Mouse (Mus musculus): ENCODE measurements around the gene Trmt61a. TPM values are rescaled to one million over a fixed set of nuclear protein-coding genes. Genes with fewer than 3 reads are reported as not detected.
A peak's percentile ranks its signal among the peaks of the same experiment; 100 is the strongest.

Gene Trmt61a
- polyA plus RNA-seq, 1 experiment from 2014 or later = 13.3 TPM

DNA sequence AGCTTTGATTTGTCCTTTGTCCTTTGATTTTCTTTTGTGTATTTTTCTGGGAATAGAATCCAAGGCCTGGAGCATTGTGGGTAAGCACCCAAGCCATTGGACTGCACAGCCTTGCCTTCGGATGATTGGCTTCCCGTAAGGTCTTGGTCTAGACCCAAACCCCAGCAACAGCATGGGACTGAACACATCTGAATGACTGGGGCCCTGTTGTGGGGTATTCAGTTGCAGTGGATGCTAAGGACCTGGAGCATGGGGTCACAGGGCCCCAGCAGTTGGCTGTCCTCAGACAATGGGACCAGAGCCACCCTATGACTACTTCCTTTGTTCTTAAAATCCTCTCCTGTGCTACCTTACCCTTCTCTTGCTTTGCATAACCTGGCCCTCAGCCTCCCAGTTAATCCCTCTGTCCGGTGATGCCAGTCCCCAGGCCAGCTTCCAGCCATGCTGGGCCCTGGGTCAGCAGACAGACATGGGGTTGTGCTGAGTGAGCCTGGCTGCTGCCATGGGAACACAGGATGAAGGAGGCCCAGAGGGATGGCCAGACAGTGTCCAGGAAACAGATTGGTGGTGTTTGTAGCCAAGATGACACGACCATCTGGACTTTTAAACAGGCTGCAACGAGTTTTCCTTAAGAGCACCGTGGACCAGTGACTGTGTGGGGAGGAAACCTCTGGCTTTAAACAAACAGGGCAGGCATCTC lies 46.9 kb downstream of the Trmt61a start:
- H3K27ac ChIP-seq = peak overlapping the region; percentile 51; the same call in 1 of the 2 replicates
- ATAC-seq (ENCODE audit: insufficient number of reproducible peaks, insufficient read depth, low FRiP score, low TSS enrichment) = no peak

GRCm38 (mm10) chr12:111725338-111726121 lies 47.6 kb downstream of the Trmt61a start:
- 64% methylated on average over 12 of the region's 12 CpGs for WGBS

More for the DNA sequence above, 46.9 kb downstream of the Trmt61a start:
- WGBS = 50% methylated on average over 6 of the region's 6 CpGs
- H3K4me3 ChIP-seq = no peak overlapping the region
- H3K27me3 ChIP-seq = no peaks in the 10 kb centered on the region
- no peak overlapping the region for H3K4me2 ChIP-seq (replicated peaks)
- no peaks in the 10 kb centered on the region for H3K9me3 ChIP-seq
- H3K4me1 ChIP-seq = no peaks in the 10 kb centered on the region
- H3K36me3 ChIP-seq = peaks cover 48% of the 10 kb centered on the region
- H3K9ac ChIP-seq = 0 out of 2 replicates have a peak overlapping the region, but pooled peaks have one; percentile 0

DNA sequence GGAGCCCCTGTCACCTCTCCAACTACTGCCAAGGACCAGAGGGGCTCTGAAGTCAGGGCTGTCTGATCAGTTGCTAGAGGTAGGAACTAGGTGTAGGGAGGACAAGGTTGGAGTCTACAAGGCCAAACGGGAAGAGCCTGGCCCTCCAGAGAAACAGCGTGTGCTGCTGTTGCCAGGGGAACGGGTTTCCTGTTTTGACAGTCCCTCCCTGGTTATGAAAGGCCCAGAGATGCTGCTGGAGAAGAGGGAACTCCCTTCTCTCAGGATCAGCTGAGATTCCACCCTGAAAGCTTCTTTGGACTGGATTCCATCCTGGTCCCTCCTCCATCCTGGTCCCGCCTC lies 48.2 kb downstream of the Trmt61a start:
- no peak overlapping the region for H3K4me2 ChIP-seq (replicated peaks)
- H3K9ac ChIP-seq = no peak overlapping the region
- H3K9me3 ChIP-seq = no peaks in the 10 kb centered on the region
- peaks cover 51% of the 10 kb centered on the region for H3K36me3 ChIP-seq
- WGBS = 58% methylated on average over 4 of the region's 4 CpGs
- no peak overlapping the region for H3K27ac ChIP-seq
- H3K4me1 ChIP-seq = no peaks in the 10 kb centered on the region
- no peak overlapping the region for H3K4me3 ChIP-seq
- ATAC-seq (ENCODE audit: insufficient number of reproducible peaks, insufficient read depth, low FRiP score, low TSS enrichment) = no peak
- H3K27me3 ChIP-seq = no peaks in the 10 kb centered on the region

More at GRCm38 (mm10) chr12:111725338-111726121, 47.6 kb downstream of the Trmt61a start:
- Histone ChIP-seq H3K4me1 (no peaks in the 10 kb centered on the region), H3K4me2 (replicated peaks) (no peak overlapping the region), H3K27ac (0 out of 2 replicates have a peak overlapping the region, but pooled peaks have one; percentile 26), H3K27me3 (no peaks in the 10 kb centered on the region), H3K36me3 (peaks cover 51% of the 10 kb centered on the region), H3K4me3 (no peak overlapping the region), H3K9ac (0 out of 2 replicates have a peak overlapping the region, but pooled peaks have one; percentile 0), H3K9me3 (no peaks in the 10 kb centered on the region)
- ATAC-seq (ENCODE audit: insufficient number of reproducible peaks, insufficient read depth, low FRiP score, low TSS enrichment) = no peak

- no peak overlapping the region for H3K4me2 ChIP-seq (replicated peaks)
- H3K9ac ChIP-seq = no peak overlapping the region
- no peak overlapping the region for H3K4me3 ChIP-seq
- ATAC-seq (ENCODE audit: insufficient number of reproducible peaks, insufficient read depth, low FRiP score, low TSS enrichment) = no peak
- H3K9me3 ChIP-seq = no peaks in the 10 kb centered on the region
- no peaks in the 10 kb centered on the region for H3K27me3 ChIP-seq
- H3K27ac ChIP-seq = no peak overlapping the region
- peaks cover 6% of the 10 kb centered on the region; the same call in 1 of the 2 replicates for H3K4me1 ChIP-seq
- WGBS = 91% methylated on average over 1 of the region's 1 CpGs
- H3K36me3 ChIP-seq = peaks cover 56% of the 10 kb centered on the region
These were observed 50.1 kb downstream of the Trmt61a start for GRCm38 (mm10) chr12:111727956-111728355.

- peaks cover 6% of the 10 kb centered on the region; the same call in 1 of the 2 replicates for H3K4me1 ChIP-seq
- H3K36me3 ChIP-seq = peaks cover 26% of the 10 kb centered on the region
- no peak overlapping the region; the same call in 1 of the 2 replicates for H3K9ac ChIP-seq
- H3K4me2 ChIP-seq (replicated peaks) = peak overlapping the region; percentile 26
- no peak overlapping the region for H3K27ac ChIP-seq
- H3K4me3 ChIP-seq = no peak overlapping the region
- peak; percentile 79 for ATAC-seq (ENCODE audit: insufficient number of reproducible peaks, insufficient read depth, low FRiP score, low TSS enrichment)
- 31% methylated on average over 30 of the region's 30 CpGs for WGBS
- no peaks in the 10 kb centered on the region for H3K9me3 ChIP-seq
- H3K27me3 ChIP-seq = no peaks in the 10 kb centered on the region
These were observed 54.2 kb downstream of the Trmt61a start for GRCm38 (mm10) chr12:111731822-111732807.

DNA sequence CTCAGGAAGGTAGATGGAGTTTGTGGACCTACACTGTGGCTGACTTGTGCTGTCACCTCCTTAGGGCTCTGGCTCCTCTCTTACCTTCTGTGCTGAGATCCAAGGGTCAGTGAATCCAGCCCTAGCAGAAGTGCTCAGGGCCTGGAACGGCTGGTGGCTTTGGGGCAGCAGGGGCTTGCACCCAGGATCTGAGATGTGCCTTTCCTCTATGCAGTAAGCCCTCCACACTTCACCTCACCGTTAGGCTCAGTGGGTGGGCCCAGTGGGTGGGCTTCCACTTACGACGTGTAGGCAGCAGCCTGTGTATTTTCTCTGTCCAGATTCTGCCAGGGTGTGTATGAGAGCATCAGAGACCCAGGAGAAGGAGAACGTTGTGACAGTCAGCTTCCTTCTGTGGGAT lies 55.0 kb downstream of the Trmt61a start:
- Histone ChIP-seq H3K4me3 (no peak overlapping the region), H3K27ac (no peak overlapping the region), H3K36me3 (peaks cover 18% of the 10 kb centered on the region; the same call in 1 of the 2 replicates), H3K27me3 (no peaks in the 10 kb centered on the region), H3K4me2 (replicated peaks) (0 out of 2 replicates have a peak overlapping the region, but pooled peaks have one; percentile 26), H3K4me1 (peaks cover 6% of the 10 kb centered on the region; the same call in 1 of the 2 replicates), H3K9me3 (no peaks in the 10 kb centered on the region), H3K9ac (no peak overlapping the region; the same call in 1 of the 2 replicates)
- 58% methylated on average over 5 of the region's 5 CpGs for WGBS
- ATAC-seq (ENCODE audit: insufficient number of reproducible peaks, insufficient read depth, low FRiP score, low TSS enrichment) = peak; percentile 4; the same call in 1 of the 2 replicates

Other genes with a start within 250 kb of the Trmt61a start
- 6.2 and 6.3 TPM in 2 replicates for gene Tnfaip2, start 235.6 kb upstream of the Trmt61a start, polyA plus RNA-seq (2016; fragmentation: Nextera tagmentation; extraction: Ambion mirVana)
- gene Gm266, start 192.3 kb upstream of the Trmt61a start, polyA plus RNA-seq (2016; fragmentation: Nextera tagmentation; extraction: Ambion mirVana) = 24.4 and 28.1 TPM in 2 replicates
- gene Eif5, start 140.1 kb upstream of the Trmt61a start, polyA plus RNA-seq (2016; fragmentation: Nextera tagmentation; extraction: Ambion mirVana) = 602 and 657 TPM in 2 replicates
- gene Mark3, start 103.6 kb upstream of the Trmt61a start, polyA plus RNA-seq (2016; fragmentation: Nextera tagmentation; extraction: Ambion mirVana) = 69.8 and 70.0 TPM in 2 replicates
- gene Ckb, start 5.8 kb upstream of the Trmt61a start, polyA plus RNA-seq (2016; fragmentation: Nextera tagmentation; extraction: Ambion mirVana) = 339 and 355 TPM in 2 replicates
- gene Bag5, start 35.2 kb downstream of the Trmt61a start, polyA plus RNA-seq (2016; fragmentation: Nextera tagmentation; extraction: Ambion mirVana) = 59.7 and 61.3 TPM in 2 replicates
- gene Apopt1, start 35.2 kb downstream of the Trmt61a start, polyA plus RNA-seq (2016; fragmentation: Nextera tagmentation; extraction: Ambion mirVana) = 53.0 and 59.7 TPM in 2 replicates
- 149 and 157 TPM in 2 replicates for gene Klc1, start 80.7 kb downstream of the Trmt61a start, polyA plus RNA-seq (2016; fragmentation: Nextera tagmentation; extraction: Ambion mirVana)
- gene Xrcc3, start 135.8 kb downstream of the Trmt61a start, polyA plus RNA-seq (2016; fragmentation: Nextera tagmentation; extraction: Ambion mirVana) = 10.8 and 11.2 TPM in 2 replicates
- 88.9 and 90.9 TPM in 2 replicates for gene Zfyve21, start 136.1 kb downstream of the Trmt61a start, polyA plus RNA-seq (2016; fragmentation: Nextera tagmentation; extraction: Ambion mirVana)
- gene Ppp1r13b, start 230.0 kb downstream of the Trmt61a start, polyA plus RNA-seq (2016; fragmentation: Nextera tagmentation; extraction: Ambion mirVana) = 13.5 and 14.1 TPM in 2 replicates

All from embryonic facial prominence, embryonic 12.5 days (tissue).